Mouse (Mus musculus) liver, embryonic 15.5 days (tissue): Measurements from ENCODE around the gene Gm14288. TPM values are rescaled to one million over a fixed set of nuclear protein-coding genes. Genes with fewer than 3 reads are reported as not detected.
"Not testable (repeated sequence)": the region's sequence is repeated elsewhere in the genome, so short reads cannot be mapped to it uniquely, and the experiment has no call there.

Experiments used
- ATAC-seq: fragments of 200-750 bp; cut with Nextera tagmentation; 2 replicates; pipeline ENCODE4 v1.8.0; 2017; ENCODE audit warnings: moderate number of reproducible peaks, mild to moderate bottlenecking, moderate library complexity; ENCODE audit not compliant: insufficient read depth
- H3K27ac ChIP-seq: fragments of 300-500 bp; sonication (generic); replicated peaks from 2 replicates; pipeline ENCODE4 v1.5.1; 2015; ENCODE audit warnings: mild to moderate bottlenecking, inconsistent platforms
- H3K27me3 ChIP-seq: fragments of 300-500 bp; sonication (generic); 2 replicates; pipeline ENCODE4 v1.6.1; 2015; ENCODE audit warnings: mild to moderate bottlenecking, inconsistent platforms
- H3K36me3 ChIP-seq: fragments of 300-500 bp; sonication (generic); replicated peaks from 2 replicates; pipeline ENCODE4 v1.6.1; 2015; ENCODE audit warnings: moderate library complexity, mild to moderate bottlenecking, inconsistent platforms
- H3K4me1 ChIP-seq: fragments of 300-500 bp; sonication (generic); replicated peaks from 2 replicates; pipeline ENCODE4 v1.6.1; 2015; ENCODE audit warnings: inconsistent platforms
- H3K4me2 ChIP-seq: fragments of 300-500 bp; sonication (generic); 2 replicates; pipeline ENCODE4 v1.6.1; 2015; ENCODE audit warnings: moderate library complexity, mild to moderate bottlenecking, inconsistent platforms
- H3K4me3 ChIP-seq: fragments of 300-500 bp; sonication (generic); replicated peaks from 2 replicates; pipeline ENCODE4 v1.5.1; 2015; ENCODE audit warnings: mild to moderate bottlenecking, inconsistent platforms
- H3K9ac ChIP-seq: fragments of 300-500 bp; sonication (generic); 2 replicates; pipeline ENCODE4 v1.6.1; 2015; ENCODE audit warnings: moderate library complexity, mild to moderate bottlenecking, inconsistent platforms
- H3K9me3 ChIP-seq: fragments of 300-500 bp; sonication (generic); replicated peaks from 2 replicates; pipeline ENCODE4 v1.6.1; 2016; ENCODE audit warnings: inconsistent platforms
- WGBS: fragments of 180-500 bp; shearing (Covaris S2); methylation state at CpG from one replicate; pipeline ENCODE4 v1.1.7; 2015; ENCODE audit warnings: mixed read lengths; ENCODE audit not compliant: insufficient replicate concordance; 5-methylcytosine and 5-hydroxymethylcytosine counted together
- polyA plus RNA-seq: library from polyadenylated mRNA; unstranded; fragments of >200 nt; fragmentation: Nextera tagmentation; extraction: Ambion mirVana; gene quantifications from 2 replicates; pipeline ENCODE4 v1.2.1, GENCODE M21; 2015

The Gm14288 gene
- polyA plus RNA-seq = 1.8 TPM in 1 of 2 replicates, not detected in the other

GRCm38 (mm10) chr2:175800993-175801392 is at the start of gene Gm14288:
Gene Gm14288, minus strand, starts transcription at chr2:175801093.
- H3K9ac ChIP-seq, ATAC-seq, H3K4me1 ChIP-seq, H3K9me3 ChIP-seq, H3K4me3 ChIP-seq, H3K4me2 ChIP-seq, H3K27ac ChIP-seq, H3K27me3 ChIP-seq, H3K36me3 ChIP-seq: not testable (repeated sequence)
- no CpG with 5 or more reads among the region's 6 CpGs for WGBS

- not testable (repeated sequence) for H3K4me3 ChIP-seq, H3K9me3 ChIP-seq, H3K4me1 ChIP-seq, H3K4me2 ChIP-seq, H3K27me3 ChIP-seq, ATAC-seq, H3K9ac ChIP-seq, H3K27ac ChIP-seq, H3K36me3 ChIP-seq
- no CpG with 5 or more reads among the region's 2 CpGs for WGBS
Measured at GRCm38 (mm10) chr2:175741237-175741636, 59.7 kb downstream of the Gm14288 start, which contains the start of gene Gm2007. Gene Gm2007, plus strand, starts transcription at chr2:175741537.

Other genes starting within 250 kb of the Gm14288 start
- gene Gm11007, start 157.1 kb downstream of the Gm14288 start, polyA plus RNA-seq = not detected in 2 replicates
- 5.7 and 7.6 TPM in 2 replicates for gene Zfp969, start 97.4 kb downstream of the Gm14288 start, polyA plus RNA-seq
- not detected in 2 replicates for gene Gm2007, start 59.6 kb downstream of the Gm14288 start, polyA plus RNA-seq
- 3.3 and 4.0 TPM in 2 replicates for gene Gm6710, start 68.1 kb upstream of the Gm14288 start, polyA plus RNA-seq
- 0.59 and 0.60 TPM in 2 replicates for gene Zfp966, start 130.0 kb upstream of the Gm14288 start, polyA plus RNA-seq
- 2.8 and 5.0 TPM in 2 replicates for gene Gm2026, start 164.2 kb upstream of the Gm14288 start, polyA plus RNA-seq